Mouse (Mus musculus) forebrain, embryonic 10.5 days (tissue): ENCODE measurements around the gene R3hdm2. TPM values are rescaled to one million over a fixed set of nuclear protein-coding genes. Genes with fewer than 3 reads are reported as not detected.

Experiments used
- DNase-seq: peaks from one replicate; pipeline ENCODE4 v3.0.0-alpha.2; 2017; ENCODE audit warnings: low spot score; ENCODE audit errors: extremely low spot score
- H3K27ac ChIP-seq: fragments of 300-500 bp; sonication (generic); 2 replicates; pipeline ENCODE4 v1.5.1; 2016; ENCODE audit warnings: mild to moderate bottlenecking
- H3K27me3 ChIP-seq: fragments of 300-500 bp; sonication (generic); 2 replicates; pipeline ENCODE4 v1.6.1; 2016; ENCODE audit warnings: mild to moderate bottlenecking; ENCODE audit not compliant: poor library complexity, severe bottlenecking
- H3K36me3 ChIP-seq: fragments of 300-500 bp; sonication (generic); replicated peaks from 2 replicates; pipeline ENCODE4 v1.6.1; 2016; ENCODE audit warnings: mild to moderate bottlenecking, moderate library complexity
- H3K4me1 ChIP-seq: fragments of 300-500 bp; sonication (generic); 2 replicates; pipeline ENCODE4 v1.6.1; 2016
- H3K4me3 ChIP-seq: fragments of 300-500 bp; sonication (generic); 2 replicates; pipeline ENCODE4 v1.5.1; 2016; ENCODE audit warnings: mild to moderate bottlenecking, moderate library complexity
- H3K9me3 ChIP-seq: fragments of 300-500 bp; sonication (generic); 2 replicates; pipeline ENCODE4 v1.6.1; 2016; ENCODE audit warnings: mild to moderate bottlenecking, moderate library complexity
- WGBS: fragments of 180-500 bp; shearing (Covaris S2); methylation state at CpG from one replicate; pipeline ENCODE4 v1.1.7; 2016; 5-methylcytosine and 5-hydroxymethylcytosine counted together
- polyA plus RNA-seq: library from polyadenylated mRNA; unstranded; fragments of >200 nt; fragmentation: Nextera tagmentation; extraction: Ambion mirVana; gene quantifications from 2 replicates; pipeline ENCODE4 v1.2.1, GENCODE M21; 2016

Gene R3hdm2
- polyA plus RNA-seq, 1 experiment from 2014 or later: 27.2 TPM

GRCm38 (mm10) chr10:127534036-127534928 lies 154.2 kb downstream of the R3hdm2 start, which contains the start of gene Nxph4:
Gene Nxph4, minus strand, starts transcription at chr10:127534559.
- H3K27ac ChIP-seq: peak within 1 kb of the TSS; percentile 48; the same call in 1 of the 2 replicates
- peak within 1 kb of the TSS; percentile 53 for H3K4me3 ChIP-seq
- DNase-seq: no peak
- H3K27me3 ChIP-seq: peaks cover 84% of the 10 kb centered on the region
- under 1% methylated on average over 66 of the region's 78 CpGs for WGBS
- peaks cover 80% of the 10 kb centered on the region for H3K4me1 ChIP-seq
- H3K36me3 ChIP-seq: peaks cover 11% of the 10 kb centered on the region
- no peaks in the 10 kb centered on the region for H3K9me3 ChIP-seq

- no peaks in the 10 kb centered on the region for H3K9me3 ChIP-seq
- H3K27ac ChIP-seq: peak overlapping the region; percentile 48; the same call in 1 of the 2 replicates
- H3K4me1 ChIP-seq: peaks cover 74% of the 10 kb centered on the region
- WGBS: 2% methylated on average over 30 of the region's 30 CpGs
- peaks cover 18% of the 10 kb centered on the region for H3K36me3 ChIP-seq
- peaks cover 77% of the 10 kb centered on the region for H3K27me3 ChIP-seq
- DNase-seq: no peak
- peak overlapping the region; percentile 53 for H3K4me3 ChIP-seq
Measured at GRCm38 (mm10) chr10:127534929-127535384, 154.8 kb downstream of the R3hdm2 start.

- Histone ChIP-seq H3K27ac (no peak overlapping the region), H3K9me3 (no peaks in the 10 kb centered on the region), H3K27me3 (peaks cover 59% of the 10 kb centered on the region), H3K4me3 (no peak overlapping the region), H3K4me1 (peaks cover 57% of the 10 kb centered on the region), H3K36me3 (peaks cover 36% of the 10 kb centered on the region)
- WGBS: 12% methylated on average over 8 of the region's 8 CpGs
- DNase-seq: peak; percentile 61
Measured at GRCm38 (mm10) chr10:127536586-127537314, 156.6 kb downstream of the R3hdm2 start.

- no peak overlapping the region for H3K27ac ChIP-seq
- DNase-seq: peak; percentile 81
- no peak overlapping the region for H3K4me3 ChIP-seq
- no peaks in the 10 kb centered on the region for H3K9me3 ChIP-seq
- H3K27me3 ChIP-seq: peaks cover 47% of the 10 kb centered on the region
- H3K4me1 ChIP-seq: peaks cover 50% of the 10 kb centered on the region
- H3K36me3 ChIP-seq: peaks cover 48% of the 10 kb centered on the region
- WGBS: 25% methylated on average over 7 of the region's 7 CpGs
Measured at GRCm38 (mm10) chr10:127537854-127538583, 157.9 kb downstream of the R3hdm2 start.

- peaks cover 17% of the 10 kb centered on the region for H3K4me1 ChIP-seq
- peaks cover 12% of the 10 kb centered on the region for H3K27me3 ChIP-seq
- no peak overlapping the region for H3K4me3 ChIP-seq
- DNase-seq: no peak
- WGBS: 97% methylated on average over 8 of the region's 8 CpGs
- H3K9me3 ChIP-seq: no peaks in the 10 kb centered on the region
- peaks cover 83% of the 10 kb centered on the region for H3K36me3 ChIP-seq
- H3K27ac ChIP-seq: no peak overlapping the region
Measured at GRCm38 (mm10) chr10:127541510-127541909, 161.4 kb downstream of the R3hdm2 start.

GRCm38 (mm10) chr10:127542084-127542483 lies 162.0 kb downstream of the R3hdm2 start:
- H3K27ac ChIP-seq: no peak overlapping the region

GRCm38 (mm10) chr10:127542720-127543119 lies 162.6 kb downstream of the R3hdm2 start:
- Histone ChIP-seq H3K36me3 (peaks cover 95% of the 10 kb centered on the region), H3K27me3 (peaks cover 1% of the 10 kb centered on the region), H3K4me3 (no peak overlapping the region), H3K27ac (no peak overlapping the region), H3K9me3 (no peaks in the 10 kb centered on the region), H3K4me1 (peaks cover 10% of the 10 kb centered on the region; the same call in 1 of the 2 replicates)
- DNase-seq: no peak
- 61% methylated on average over 6 of the region's 6 CpGs for WGBS

More at GRCm38 (mm10) chr10:127542084-127542483, 162.0 kb downstream of the R3hdm2 start:
- WGBS: 90% methylated on average over 13 of the region's 13 CpGs
- H3K36me3 ChIP-seq: peaks cover 89% of the 10 kb centered on the region
- no peak for DNase-seq
- no peaks in the 10 kb centered on the region for H3K9me3 ChIP-seq
- no peak overlapping the region for H3K4me3 ChIP-seq
- peaks cover 12% of the 10 kb centered on the region for H3K4me1 ChIP-seq
- peaks cover 6% of the 10 kb centered on the region for H3K27me3 ChIP-seq

- Histone ChIP-seq H3K9me3 (no peaks in the 10 kb centered on the region), H3K4me1 (0 out of 2 replicates have a peak, but pooled peaks cover 3% of the 10 kb centered on the region), H3K27ac (no peak overlapping the region), H3K36me3 (peaks cover 100% of the 10 kb centered on the region), H3K27me3 (no peaks in the 10 kb centered on the region), H3K4me3 (no peak overlapping the region)
- WGBS: 90% methylated on average over 3 of the region's 3 CpGs
- DNase-seq: no peak
Measured at GRCm38 (mm10) chr10:127543916-127544315, 163.8 kb downstream of the R3hdm2 start.

- DNase-seq: no peak
- H3K4me3 ChIP-seq: no peak overlapping the region
- 96% methylated on average over 20 of the region's 20 CpGs for WGBS
- H3K36me3 ChIP-seq: peaks cover 100% of the 10 kb centered on the region
- 0 out of 2 replicates have a peak, but pooled peaks cover 3% of the 10 kb centered on the region for H3K4me1 ChIP-seq
- H3K27ac ChIP-seq: no peak overlapping the region
- H3K27me3 ChIP-seq: no peaks in the 10 kb centered on the region
- no peaks in the 10 kb centered on the region for H3K9me3 ChIP-seq
Measured at GRCm38 (mm10) chr10:127544375-127544774, 164.2 kb downstream of the R3hdm2 start.

GRCm38 (mm10) chr10:127546505-127546904 lies 166.4 kb downstream of the R3hdm2 start:
- H3K4me1 ChIP-seq: 0 out of 2 replicates have a peak, but pooled peaks cover 3% of the 10 kb centered on the region
- DNase-seq: no peak
- no peak overlapping the region for H3K27ac ChIP-seq
- H3K27me3 ChIP-seq: no peaks in the 10 kb centered on the region
- peaks cover 100% of the 10 kb centered on the region for H3K36me3 ChIP-seq
- no peaks in the 10 kb centered on the region for H3K9me3 ChIP-seq
- no peak overlapping the region for H3K4me3 ChIP-seq
- WGBS: 92% methylated on average over 7 of the region's 7 CpGs

GRCm38 (mm10) chr10:127548236-127548635 lies 168.1 kb downstream of the R3hdm2 start:
- H3K9me3 ChIP-seq: no peaks in the 10 kb centered on the region
- H3K27me3 ChIP-seq: no peaks in the 10 kb centered on the region
- H3K36me3 ChIP-seq: peaks cover 100% of the 10 kb centered on the region
- no peak overlapping the region for H3K4me3 ChIP-seq
- no peak for DNase-seq
- WGBS: 94% methylated on average over 15 of the region's 15 CpGs
- H3K4me1 ChIP-seq: no peaks in the 10 kb centered on the region
- H3K27ac ChIP-seq: no peak overlapping the region
